Mouse (Mus musculus): ENCODE results near the gene Gcfc2.

DNA sequence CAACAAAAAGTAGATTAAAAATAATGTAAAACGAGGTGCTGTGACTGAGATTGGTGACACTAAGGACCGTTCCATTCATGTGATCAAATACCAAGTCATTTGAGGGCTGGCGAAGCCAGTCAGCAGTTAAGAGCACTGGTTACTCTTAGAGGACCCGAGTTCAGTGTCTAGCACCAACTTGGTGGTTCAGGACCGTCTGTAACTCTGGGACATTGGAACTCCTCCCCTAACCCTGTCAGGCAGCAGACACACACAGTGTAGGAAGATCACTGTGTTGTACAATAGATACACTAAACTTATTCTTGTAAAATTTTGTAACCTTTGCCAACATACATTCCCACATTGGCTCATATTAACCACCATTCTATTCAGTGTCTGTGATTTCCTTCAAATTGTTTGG is 835 bp downstream of the Gcfc2 start:
- TF ChIP-seq CTCF (IDR thresholded peaks at IDR 0.05; ENCODE audit: extremely low read depth, insufficient read depth, insufficient read length, insufficient replicate concordance) = no peak
- TF ChIP-seq POLR2A (IDR thresholded peaks at IDR 0.05; ENCODE audit: low read depth, low read length) = no peak
